Mouse (Mus musculus) thymus, postnatal 4 days (tissue): Measurements from ENCODE around the gene Astn1.

Experiments
- DNase-seq: peaks from one replicate; pipeline ENCODE4 v3.0.0; 2021

Astn1 gene

DNA sequence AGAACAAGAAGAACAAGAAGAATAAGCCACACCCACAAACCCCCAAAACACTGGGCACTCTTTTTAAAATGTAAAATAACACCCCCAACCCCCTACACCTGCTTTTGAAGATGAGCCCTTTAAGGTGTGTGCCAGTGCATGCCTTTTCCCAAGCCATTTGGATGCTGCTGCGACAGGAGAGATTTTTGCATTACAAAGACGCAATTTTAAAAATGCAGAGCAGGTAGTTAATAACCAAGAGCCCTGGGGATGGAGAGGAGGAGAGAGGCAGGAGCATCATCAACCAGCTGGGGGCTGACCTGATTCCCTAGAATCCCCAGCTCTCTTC is at the start of gene Astn1:
TSS of gene Astn1 (plus strand) at position 310 of the 328 bp plus-strand sequence.
- DNase-seq, result no peak

DNA sequence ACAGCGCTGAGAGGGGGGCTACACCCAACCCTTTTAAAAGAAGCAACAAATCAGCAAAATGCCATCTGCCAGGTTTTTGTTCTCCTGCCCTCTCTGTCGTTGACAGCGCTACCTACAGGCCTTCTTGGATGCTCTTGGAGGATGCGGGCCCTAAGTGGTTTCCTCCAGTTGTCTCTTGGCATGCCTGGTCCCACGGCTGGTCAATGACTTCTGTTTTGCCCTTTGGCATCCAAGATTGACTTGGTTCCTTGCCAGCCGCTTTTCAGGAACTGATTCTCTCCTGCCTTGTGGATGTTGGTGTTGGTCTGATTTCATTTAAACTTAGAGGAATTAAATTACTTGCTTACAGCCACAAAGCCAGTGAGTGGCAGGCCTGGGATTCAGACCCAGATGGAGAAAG is 38.7 kb upstream of the Astn1 start:
- DNase-seq, result no peak

DNA sequence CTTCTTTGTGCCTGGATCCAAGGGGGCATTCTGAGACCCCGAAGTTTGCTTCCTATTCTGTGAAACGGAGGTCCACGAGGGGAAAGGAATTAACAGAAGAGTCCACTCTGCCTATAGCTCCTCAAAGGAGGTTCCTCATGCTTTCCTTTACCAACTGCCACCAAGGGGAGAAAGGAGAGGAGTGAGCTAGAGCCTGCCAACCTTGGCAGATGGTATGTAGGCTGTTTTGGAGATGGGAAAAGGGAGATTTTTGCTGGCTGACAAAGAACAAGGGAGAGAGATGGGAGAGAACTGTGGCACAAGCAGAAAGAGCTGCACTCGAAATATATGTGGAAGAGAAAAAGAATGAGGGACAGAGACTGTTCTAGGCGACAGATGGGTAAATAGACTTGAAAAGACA is 33.9 kb upstream of the Astn1 start:
- DNase-seq, result no peak

DNA sequence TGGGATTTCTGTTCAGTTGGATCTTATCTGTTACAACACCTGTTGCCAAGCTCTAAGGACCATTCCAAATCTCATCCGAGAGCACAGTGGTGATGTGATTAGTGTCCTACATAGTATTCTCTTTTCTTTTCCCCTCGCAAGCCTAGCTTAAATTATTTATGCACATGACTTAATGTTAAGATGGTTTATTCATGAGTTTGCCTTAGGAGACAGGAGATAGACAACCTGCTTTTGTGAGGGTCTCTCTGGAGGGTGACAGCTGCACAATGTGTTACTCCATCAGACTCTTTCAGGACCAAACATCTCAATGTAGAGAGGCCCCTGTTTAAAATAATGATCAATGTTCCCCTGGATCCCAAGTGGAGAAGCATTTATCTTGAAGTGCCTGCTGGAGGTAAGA is 33.2 kb upstream of the Astn1 start:
- DNase-seq, result no peak

DNA sequence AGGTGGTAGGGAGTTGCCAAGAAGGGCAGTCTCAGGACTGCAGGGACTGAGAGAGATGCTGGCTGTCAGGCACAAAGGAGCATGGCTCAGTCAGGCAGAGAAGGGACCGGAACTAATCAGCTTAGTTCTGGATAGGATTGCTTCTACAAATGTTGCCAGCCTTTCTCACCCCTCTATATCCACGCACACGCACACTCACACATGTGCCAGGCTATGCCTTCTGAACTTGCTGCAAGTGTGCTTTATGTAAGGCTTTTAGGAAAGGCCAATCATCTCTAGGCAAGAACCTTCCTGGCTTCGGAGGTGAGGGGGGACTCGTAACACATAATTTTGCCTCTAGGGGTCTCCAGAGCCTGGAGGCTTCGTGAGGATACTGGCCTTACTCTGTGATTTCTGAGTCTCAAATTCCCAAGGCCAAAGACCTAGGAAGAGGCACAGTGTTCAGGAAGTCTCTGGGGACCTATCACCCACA is 18.8 kb upstream of the Astn1 start:
- no peak for DNase-seq

DNA sequence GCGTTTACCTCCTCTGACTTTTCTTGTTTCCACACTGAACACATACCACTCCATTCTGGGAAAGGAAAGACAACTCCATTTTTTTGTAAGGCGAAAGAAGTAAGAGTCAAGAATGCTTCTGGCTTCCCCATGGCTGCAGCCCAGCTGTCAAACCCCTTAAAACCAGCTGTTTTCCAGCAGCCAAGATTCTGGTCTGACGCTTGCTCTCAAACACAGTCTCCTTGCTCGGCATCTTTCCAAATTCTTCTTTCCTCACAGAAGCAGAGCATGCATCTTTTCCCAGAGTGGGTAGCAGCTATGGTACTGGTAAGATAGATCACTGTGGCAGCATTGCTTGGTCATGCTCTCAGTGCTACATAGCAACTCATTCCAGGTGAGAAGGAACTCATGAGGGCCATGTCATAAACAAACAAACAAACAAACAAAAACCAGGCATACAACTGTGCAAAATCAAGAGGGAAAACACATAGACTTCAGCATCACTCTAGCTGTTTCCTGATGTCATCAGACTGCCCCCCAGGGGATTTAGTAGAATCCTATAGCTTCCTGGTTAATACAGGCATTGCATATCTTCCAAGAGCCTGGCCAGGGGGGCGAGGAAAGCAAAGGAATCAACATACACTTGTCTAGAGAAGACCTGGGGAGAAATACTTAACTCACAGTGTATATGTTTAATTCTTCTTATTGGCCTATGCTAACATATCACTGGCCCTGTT is 8.3 kb upstream of the Astn1 start:
- no peak for DNase-seq

DNA sequence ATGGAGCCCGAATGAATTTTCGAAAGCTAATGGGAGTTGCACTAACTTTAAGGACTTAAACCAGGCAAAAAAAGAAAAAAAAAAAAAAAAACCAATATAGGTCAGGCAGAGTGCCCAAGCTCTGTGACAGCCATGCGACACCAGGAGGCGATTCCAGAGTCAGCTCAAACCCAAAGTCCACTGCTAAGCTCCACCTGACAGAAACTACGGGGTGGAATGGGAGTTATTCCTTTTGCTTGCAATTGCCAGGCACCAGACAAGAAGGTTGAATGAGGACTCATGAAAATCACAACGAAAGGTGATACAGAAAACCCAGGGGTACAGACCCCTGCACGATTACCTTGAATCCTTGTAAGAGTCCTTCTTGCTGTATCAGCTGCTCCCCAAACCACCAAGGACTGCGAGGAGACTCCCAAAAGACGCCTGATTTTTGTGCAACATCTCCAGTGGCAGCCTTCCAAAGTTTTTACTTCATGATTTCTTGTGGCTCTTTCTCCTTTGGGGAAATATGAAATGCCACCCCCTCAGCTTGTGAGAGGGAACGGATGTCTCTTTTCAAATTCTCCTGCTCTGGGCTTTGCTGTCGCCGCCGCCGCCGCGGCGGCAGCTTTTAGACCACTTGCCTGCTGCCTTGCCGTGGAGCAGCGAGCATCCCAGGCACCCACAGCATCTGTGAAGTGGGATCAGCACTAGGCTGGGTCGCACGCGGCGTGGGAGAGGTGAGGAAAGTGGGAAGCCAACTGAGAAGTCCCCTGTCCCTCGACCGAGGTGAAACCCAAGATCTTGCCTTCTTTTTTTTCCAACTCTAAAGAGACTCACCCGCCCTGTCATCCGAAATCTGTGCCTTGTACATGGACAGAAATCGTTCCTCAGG is 6.7 kb upstream of the Astn1 start:
- DNase-seq, result no peak

DNA sequence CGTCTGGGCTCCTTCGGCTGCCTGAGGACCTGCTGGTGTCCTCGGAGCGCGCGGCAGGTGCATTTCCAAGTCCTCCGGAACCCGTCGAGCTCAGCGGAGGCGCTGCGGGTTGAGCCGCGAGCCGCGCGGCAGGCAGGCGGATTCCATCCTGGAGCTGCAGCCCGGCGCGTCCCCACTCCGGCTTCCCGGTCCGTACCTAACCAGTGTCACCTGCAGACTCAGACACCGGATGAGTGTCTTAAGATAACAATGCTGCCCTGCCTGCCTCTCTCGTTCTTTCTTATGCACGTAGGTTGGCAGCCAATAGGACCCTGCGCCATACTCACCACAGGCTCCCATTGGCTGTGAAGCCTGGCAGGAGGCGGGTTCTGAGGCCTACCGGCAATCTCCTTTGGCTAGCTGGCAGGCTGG is 6.0 kb upstream of the Astn1 start, which contains the start of gene Brinp2:
TSS of gene Brinp2 (minus strand) at position 276 of the 411 bp plus-strand sequence.
- DNase-seq, result peak; percentile 15

DNA sequence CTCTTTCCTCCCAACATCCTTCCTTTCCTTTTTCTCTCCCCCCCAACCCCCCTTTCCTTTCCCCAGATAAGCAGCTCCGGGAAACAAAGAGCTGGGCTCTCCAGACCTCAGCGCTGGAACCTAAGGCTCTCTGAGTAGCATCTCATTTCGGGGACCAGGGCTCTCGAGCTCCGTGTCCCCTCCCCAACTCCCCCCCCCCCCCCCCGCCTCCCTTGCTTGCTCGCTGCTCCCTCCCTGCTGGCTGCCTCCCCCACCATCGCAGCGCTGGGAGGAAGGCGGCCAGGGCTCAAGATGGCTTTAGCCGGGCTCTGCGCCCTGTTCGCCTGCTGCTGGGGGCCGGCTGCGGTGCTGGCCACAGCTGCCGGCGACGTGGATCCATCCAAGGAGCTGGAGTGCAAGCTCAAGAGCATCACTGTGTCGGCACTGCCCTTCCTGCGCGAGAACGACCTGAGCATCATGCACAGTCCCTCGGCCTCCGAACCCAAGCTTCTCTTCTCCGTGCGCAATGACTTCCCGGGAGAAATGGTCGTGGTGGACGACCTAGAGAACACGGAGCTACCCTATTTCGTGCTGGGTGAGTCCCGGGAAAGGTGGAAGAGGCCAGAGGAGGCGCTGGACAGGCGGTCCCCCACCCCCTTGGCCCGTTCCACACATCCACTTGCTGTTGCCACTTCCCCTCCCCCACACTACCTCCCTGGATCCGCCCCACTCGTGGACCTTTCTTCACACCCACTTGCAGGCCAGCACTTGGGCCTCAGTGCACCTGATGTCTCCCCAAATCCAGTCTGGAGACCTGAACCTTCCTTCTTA is 424 bp downstream of the Astn1 start:
- no peak for DNase-seq

DNA sequence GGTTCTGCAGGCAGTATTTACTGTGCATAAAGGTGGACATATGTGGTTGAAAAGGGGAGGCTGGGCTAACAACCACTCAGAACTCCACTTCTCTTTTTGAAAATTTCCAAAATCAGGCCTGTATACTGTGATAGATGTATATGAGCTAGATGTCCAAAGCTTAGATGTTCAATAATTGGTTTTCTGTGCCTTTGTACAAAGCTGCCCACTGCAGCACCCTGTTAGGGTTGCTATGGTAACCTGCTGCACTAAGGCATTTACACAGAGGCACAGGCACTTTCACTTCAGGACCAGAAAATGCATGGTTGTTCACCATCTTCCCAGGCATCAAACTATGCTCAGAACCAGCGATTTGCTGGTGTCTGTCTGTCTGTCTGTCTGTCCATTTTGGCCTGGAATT is 2.4 kb downstream of the Astn1 start:
- no peak for DNase-seq

DNA sequence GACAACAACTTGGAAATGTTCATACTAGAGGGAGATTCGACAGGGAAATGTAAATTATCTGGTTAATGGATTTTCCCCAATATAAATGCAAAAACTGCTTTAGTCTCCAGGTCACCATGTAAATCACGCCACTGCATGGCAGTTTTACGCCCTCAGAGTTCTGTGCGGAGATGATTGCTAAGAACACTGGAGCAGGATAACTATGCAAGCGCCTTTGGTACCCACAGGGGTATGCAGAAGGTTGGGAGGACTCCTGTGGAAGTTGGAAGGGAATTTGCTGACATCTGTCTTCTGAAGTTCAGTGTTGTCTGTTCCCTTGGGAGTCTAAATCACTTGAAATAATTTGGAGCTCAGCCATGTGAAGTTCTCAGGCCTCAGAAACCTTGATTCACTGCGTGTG is 20.2 kb downstream of the Astn1 start:
- DNase-seq, result no peak

DNA sequence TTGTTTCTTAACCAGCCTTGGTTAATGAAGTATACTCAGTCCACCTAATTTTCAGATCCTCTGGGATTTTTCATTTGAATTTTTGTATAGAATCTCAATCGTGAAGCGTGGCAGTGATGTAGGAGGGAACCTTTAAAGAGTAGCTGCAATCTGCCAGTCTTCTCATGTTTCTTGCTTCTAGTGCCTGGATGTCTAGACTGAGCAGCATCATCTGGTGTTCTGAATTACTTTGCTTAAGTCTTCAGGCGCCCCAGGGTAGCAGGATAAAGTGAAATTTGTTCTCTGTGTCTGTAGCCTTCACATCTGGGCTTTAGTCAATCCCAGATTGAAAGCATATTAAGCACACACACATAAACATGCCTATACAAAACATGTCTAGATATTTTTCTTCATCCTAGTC is 21.1 kb downstream of the Astn1 start:
- no peak for DNase-seq

DNA sequence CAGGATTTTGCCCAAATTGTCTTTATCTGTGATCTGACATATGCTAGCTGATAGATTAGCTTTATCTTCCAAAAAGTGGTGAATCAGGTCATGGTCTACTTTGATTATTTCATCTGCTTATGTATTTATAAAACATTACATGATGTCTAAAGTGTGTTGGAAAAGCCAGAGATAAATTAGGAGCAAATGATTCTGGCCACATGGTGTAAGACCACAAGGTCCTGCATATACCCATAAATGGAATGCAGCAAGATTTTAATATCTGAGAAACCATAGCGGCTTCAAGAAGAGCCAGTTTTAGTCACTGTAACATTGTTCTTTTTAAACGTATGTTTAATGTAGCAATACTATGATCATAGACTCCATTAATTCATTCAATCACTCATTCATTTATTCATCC is 23.2 kb downstream of the Astn1 start:
- no peak for DNase-seq

DNA sequence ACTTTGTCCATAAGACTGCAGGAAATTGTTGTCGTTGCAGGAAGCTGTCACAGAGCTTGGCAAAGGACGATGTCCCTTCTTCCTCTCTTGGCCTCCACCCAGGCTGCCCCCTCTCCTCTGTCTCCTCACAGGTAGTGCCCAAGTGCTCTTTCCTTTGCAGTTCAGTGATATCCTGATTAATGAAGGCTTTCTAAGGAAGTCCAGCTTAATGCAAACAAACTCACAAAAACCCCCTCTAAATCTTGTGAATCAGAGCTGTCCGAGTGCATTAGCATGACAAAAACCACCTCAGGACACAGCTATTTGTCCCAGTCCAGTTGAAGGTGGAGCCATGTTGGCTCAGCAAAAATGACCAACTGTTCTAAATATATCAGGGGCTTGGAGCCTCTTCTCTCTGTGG is 24.7 kb downstream of the Astn1 start:
- no peak for DNase-seq

DNA sequence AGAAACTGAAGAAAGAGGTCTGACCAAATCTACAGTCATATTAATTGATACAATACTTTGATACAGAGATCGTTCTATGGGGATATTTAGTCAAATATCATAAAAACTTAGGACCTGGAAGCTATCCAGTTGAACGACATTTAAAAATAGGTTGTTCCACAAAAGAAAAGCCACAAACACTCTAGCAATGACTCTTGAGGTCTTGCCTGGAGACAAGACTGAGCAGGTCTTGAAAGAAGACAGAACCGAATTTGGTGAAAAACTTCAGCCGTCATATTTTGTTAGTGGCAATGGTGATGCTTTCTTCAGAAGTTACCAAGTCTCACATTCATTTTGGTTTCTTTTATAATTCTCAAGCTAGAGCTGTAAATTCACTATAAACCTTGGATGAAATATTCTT is 26.9 kb downstream of the Astn1 start:
- no peak for DNase-seq

DNA sequence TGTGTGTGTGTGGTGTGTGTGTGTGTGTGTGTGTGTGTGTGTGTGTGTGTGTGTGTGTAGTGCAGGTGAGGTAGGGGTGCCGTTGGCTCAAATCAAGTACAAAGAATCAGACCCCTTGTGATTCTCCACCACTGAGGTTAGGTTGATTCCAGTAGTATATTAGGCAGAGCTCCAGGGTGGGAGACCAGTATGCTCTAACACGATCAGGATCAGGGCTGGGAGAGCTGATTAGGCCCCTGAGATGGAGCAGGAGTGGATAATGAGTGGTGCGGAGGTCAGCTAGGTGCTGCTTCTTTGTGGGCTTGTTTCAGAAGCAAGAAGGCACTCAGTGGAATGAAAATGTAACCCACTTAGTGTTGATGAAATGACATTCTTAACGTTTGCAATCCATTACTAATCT is 28.6 kb downstream of the Astn1 start:
- DNase-seq, result no peak

DNA sequence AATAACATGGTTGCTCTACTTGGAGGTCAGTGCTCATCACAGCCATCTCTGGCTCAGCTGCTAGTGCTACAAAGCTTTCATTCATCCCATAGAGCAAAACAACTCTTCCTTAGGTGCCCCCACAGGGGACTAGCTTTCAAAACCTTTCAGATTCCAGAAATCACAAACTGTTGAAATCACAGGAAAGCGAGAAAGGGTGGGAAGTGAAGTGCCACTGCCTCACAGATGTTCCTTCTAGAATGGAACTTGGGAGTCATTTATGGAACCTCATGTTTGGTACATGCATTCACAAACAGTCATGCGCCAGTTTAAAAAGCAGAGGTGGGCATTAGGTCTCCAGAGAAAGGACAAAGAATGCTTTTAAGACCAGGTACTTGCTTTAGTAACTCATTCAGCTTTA is 35.0 kb downstream of the Astn1 start:
- no peak for DNase-seq

DNA sequence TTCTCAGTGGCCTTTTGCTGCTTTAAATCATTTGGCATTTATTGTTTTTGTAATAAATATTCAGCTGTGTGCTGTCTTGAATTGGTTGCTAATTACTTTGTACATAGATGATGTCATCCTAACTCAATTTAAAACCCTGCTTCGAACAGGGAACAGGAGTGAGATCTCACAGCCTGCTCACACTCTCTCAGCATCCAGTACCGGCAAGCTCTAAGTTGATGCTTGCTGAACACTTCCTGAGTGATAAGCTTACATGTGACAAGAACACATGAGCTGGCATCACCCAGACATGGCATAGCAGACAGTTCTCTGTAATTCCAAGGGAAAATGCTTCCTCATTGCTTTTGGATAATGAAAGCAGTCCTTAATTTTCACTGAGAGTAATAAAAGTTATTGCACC is 38.8 kb downstream of the Astn1 start:
- DNase-seq, result no peak

DNA sequence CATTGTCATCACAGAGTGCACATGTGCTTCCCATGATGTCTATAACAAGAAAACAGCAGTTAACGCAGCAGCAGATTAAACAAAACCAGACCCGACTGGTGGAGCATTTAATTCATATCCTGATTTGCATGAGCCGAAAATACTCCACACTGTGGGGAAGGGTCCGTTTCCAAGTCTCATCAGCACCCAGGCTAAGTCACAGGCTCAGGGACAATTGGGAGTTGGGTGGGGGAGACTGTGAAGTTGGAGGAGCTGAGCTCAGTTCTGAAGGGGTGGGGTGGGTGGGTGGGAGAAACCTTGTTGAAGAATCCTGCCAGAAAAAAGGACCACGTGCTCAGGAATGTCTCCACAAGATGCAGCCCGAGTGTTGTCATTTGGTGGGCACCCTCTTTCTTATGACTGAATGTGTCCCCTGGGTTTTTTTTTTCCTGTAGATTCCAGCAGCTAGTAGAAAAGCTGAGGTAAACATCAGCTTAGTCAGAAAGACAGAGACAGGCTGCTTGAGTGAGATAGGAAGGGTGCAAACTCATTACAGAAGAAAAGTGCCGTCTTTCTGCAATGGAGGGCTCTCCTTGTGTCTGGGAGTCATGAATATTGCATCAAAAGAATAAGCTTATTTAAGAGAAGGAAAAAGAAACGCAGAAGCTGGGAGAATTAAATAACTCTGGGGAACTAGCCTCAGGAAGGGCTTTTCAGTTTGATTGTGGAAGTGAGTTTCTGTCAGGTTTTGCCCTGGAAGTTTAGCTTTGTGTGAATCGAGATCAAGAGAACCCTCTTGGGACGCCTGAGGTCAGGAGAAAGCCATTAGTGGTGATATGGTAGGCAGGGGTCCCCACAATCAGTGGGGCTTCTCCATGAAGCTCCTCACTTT is 44.1 kb downstream of the Astn1 start:
- DNase-seq, result no peak

DNA sequence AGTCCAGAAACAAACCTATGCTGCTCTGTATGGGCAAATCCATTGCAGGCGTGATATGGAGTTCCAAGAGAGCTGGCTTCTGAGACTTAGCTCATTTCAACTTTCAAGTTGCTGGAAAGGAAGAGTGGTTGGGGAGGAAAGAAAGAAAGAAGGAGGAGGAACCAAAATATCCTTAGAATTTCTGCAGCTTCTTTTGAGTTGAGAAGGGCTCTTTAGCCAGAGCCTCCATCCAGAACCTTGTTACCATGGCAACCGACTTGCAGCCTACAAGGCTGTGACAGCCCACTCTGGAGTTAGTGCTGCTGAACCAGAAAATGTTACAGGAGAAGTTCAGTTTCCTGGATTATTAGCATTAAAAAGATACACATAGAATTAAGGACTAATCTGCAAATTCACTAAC is 46.1 kb downstream of the Astn1 start:
- DNase-seq, result no peak

DNA sequence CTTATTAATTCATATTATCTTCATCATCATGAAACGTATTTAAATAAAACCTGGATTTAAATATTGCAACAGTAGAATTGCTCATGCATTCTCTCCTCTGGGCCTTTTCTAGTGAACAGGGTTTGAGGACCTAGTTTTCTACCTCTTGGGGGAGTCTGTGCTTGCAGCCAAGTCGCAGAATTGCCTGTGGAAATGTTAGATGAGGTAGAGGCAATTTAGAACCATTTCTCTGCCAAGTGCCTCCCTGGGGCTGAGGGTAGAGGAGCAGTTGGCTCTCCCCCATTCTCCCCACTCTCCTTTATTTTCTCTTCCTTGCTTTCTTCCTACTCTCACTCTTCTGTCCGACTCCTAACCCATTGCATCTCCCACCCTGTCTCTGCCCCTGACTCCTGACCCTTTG is 49.1 kb downstream of the Astn1 start:
- DNase-seq, result no peak

DNA sequence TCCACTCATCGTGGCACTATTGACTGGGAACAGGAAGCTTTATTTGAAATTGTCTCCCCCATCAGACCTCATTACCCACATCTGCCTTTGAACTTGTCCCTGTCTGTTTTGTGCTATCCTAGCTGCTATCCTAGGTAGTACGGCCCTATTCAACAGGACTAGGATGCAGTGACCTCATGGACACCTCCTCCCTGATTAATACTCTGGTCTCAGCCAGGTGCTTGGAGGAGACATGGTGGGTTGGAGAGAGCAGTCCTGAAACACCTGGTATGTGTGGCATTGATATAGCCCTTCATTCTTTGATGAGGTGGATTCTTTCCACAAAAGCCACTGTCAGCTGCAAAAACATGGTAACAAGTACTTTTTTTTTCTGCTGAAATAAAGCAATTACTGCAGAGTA is 52.1 kb downstream of the Astn1 start:
- DNase-seq, result no peak

DNA sequence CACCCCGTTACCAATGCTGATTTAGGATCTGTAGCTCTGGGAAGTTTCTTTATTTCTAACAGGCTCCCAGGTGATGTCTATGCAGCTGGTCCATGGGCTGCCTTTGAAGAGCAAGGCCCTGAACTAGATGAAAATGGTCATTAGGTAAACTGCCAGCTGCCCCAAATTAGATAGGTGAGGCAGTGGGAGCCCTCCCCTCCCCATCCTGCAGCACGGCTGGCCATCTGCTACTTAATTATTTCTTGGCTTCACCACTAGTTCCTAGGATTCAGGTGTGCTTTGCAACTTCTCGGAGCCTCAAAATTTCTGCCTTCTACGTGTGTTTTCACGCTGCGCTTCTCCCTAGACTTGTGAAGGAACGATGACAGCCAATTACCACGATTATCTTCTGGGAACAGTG is 59.4 kb downstream of the Astn1 start:
- no peak for DNase-seq
